ENCODE assay signal across 1 mouse cellular context in genomic region chr6:57702743-57703499, GRCm38 (mm10).
A peak's percentile ranks its signal among the peaks of the same experiment; 100 is the strongest.
TF ChIP-seq lines count a peak whose summit lies in the region.

No protein-coding gene starts in this region.

TF ChIP-seq in myocyte, 11 proteins besides CTCF, POLR2A, EP300 and RAD21 (continued from another document):
- peak; percentile 52 for TF ChIP-seq E2F4 (IDR thresholded peaks at IDR 0.05; ENCODE audit: insufficient read depth)
